Mouse (Mus musculus) ES-CJ7 (cell line): ENCODE results near the gene Pagr1a.

Experiments
- DNase-seq: peaks from one replicate; pipeline ENCODE4 v3.0.0; 2011; ENCODE audit warnings: low read depth, low spot score

Pagr1a gene

DNA sequence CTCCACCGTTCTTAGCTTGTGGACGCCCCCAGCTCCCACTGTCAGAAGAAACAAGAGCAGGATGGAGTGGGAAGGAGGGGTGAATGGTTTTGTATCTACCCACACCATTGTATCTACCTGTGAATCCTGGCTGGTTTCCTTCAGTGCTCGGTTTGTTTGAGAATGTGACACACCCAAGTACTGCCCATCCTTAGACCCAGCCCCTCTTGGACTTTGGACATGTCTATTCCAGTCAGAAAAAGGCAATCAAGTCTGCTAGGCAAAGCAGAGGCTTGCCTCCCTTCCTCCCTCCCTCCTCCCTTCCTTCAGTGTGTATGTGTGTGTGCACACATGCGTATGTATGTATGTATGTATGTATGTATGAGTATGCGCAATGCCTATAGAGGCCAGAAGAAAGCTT, 13.5 kb downstream of the Pagr1a start:
- peak; percentile 66 for DNase-seq

DNA sequence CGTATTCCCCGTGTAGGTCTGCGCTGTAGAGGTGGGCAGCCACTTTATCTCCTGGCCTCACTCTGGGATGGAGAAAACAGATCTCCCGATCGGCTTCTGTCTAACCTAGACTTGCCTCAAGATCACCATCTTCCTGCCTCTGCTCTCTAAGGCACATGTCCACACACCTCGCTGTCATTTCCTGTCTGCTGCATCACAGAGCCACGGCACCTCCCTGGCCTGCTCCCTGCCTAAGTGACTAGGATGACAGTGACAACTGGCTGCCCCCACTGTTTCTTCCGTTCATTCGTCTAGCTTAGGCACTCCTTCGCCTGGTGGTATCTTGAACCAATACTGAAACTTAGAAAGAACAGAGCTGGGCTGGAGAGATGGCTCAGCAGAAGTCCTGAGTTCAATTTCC, 17.6 kb downstream of the Pagr1a start:
- DNase-seq: no peak

DNA sequence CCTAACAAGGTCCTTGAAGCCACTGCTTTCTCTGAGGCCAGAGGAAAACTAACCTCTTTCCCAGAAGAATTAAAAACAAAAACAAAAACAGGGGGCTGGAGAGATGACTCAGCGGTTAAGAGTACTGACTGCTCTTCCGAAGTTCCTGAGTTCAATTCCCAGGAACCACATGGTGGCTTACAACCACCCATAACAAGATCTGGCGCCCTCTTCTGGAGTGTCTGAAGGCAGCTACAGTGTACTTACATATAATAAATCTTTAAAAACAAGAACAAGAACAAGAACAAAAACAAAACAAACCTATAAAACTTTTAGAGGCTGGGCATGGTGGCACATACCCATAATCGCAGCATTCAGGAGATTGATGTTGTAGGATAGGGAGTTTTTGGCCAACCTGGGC, 20.7 kb downstream of the Pagr1a start:
- peak; percentile 50 for DNase-seq

DNA sequence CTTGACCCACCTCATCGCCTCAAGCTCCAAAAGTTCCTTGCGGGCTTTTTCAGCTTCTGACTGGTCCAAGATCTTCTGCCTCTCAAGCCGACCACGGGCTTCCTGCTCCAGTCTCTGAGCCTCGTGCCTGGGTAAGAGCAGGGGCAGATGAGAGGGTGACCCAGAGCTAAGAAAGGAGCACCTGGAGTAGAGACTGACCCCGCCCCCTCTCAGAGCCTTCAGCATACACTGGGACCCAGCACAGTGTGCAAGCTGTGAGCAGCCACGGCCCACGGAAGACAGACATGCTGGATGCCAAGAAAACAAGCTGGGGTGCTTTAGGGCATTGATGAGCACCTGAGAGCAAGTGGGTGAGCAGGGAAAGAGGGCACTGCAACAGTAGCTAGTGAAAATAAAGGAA, 28.3 kb downstream of the Pagr1a start:
- DNase-seq: no peak

DNA sequence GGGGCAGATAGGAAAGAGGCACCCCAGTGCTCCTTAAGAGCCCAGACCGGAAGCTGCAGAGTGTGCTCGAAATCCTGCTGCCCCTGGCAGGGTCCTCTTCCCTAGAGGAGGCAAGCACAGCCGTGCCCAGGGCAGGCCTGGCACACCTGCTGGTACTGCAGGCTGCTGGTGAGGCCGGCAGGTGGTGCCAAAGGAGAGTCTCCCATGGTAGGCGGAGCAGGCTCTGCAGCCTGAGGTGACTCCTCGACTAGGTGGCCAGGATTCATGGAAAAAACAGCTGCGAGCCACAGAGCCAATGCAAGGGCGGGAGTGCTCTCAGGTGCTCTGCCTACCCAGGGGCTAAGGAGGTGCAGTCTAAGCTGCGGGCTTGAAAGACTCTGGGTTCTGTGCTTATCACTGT, 30.8 kb downstream of the Pagr1a start:
- peak; percentile 46 for DNase-seq

DNA sequence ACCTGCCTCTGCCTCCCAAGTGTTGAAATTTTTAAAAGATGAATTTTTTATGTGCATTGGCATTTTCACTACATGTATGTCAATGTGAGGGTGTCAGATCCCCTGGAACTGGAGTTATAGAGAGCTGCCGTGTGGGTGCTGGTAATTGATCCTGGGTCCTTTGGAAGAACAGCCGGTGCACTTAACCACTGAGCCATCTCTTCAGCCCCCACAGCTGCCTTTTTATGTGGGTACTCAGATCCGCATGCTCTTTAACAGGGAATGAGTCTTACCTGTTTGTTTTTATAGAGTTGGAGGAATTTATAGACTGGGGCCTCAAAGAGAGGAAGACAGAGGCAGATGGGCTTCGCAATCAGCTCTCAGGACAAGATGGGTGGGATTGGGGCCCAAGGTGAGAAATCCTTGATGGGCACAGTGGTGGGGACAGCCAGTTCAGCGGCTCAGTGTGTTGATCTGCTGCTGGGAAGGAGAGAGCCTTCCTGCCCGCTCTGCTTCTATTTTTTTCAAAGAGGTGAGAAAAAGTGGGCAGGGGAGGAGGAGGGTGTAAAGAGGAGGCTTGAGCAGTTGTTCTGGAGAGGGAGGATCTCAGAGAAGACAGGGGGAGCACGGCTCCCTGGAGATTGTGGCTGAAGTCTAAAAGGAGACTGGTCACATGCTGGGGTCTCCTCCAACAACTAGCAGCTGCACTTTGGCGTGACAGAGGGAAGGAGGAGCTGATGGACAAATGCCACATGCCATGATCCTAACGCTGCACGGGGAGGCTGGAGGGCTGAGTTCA, 32.3 kb downstream of the Pagr1a start:
- DNase-seq: no peak

DNA sequence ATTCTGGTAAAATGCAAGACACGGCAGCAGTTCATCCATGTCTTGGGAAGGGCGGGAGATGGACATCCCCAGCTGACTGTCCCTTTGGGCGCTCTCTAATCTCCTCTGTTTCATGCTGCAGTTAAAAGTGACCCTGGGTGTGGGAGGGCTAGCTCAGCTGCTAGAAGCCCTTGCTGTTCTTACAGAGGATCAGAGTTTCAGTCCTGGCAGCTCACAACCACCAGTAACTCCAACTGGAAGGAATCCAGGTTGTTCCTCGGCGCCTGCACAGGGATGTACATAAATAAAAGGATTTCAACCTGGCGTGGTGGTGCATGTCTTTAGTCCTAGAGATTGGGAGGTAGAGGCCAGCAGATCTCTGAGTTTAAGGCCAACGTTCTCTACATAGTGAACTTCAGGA, 34.0 kb downstream of the Pagr1a start:
- no peak for DNase-seq

DNA sequence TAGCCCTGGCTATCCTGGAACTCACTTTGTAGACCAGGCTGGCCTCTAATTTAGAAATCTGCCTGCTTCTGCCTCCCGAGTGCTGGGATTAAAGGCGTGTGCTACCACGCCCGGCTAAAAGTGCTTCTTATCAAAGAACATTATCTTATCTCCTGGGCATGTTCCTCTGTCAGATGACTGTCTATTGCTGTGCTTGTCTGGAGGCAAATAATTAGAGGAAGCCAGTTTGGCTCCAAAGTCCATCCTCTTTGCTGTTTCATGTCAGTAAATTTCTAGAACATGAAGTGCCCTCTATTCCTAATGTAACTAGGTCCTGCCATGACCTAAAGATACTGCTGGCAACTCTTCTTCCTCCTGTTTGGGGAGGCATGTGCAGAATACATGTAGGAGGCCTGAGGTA, 35.1 kb downstream of the Pagr1a start:
- no peak for DNase-seq

DNA sequence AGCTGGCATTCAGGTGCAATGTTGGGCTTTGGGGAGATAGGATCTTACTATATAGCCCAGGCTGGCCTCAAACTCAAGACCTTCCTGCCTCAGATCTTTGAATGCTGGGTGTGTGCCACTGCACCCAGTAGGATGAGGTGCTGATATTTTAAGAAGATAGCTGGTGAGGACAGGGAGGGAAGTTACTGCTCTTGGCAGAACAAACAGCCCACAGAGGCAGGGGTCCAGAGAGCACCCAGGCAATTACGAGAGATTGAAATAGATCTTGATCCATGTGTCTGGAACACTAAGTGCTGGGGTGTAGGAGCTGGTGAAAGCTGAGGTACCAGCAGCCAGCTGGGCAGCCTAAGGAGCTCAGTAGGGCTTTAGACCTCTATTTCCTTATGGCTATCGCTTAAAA, 35.6 kb downstream of the Pagr1a start:
- DNase-seq: no peak

DNA sequence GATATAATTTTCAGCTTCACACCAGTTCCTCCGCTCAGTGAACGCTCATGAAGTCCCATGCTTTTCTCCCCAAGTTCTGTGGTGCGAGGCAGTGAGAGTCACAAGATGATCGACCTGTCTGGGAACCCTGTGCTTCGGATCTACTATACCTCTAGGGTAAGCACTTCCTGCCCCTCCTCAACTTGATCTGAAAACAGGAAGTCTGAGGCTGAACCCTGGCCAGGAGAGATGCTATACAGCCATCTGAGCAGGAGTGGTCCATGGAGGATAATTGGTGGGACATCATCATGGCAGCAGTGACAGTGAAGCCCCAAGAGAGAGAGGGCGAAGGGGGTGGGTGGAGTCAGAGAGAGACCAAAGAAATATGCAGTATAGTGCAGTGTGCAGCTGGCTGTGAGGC, 38.3 kb downstream of the Pagr1a start:
- no peak for DNase-seq

DNA sequence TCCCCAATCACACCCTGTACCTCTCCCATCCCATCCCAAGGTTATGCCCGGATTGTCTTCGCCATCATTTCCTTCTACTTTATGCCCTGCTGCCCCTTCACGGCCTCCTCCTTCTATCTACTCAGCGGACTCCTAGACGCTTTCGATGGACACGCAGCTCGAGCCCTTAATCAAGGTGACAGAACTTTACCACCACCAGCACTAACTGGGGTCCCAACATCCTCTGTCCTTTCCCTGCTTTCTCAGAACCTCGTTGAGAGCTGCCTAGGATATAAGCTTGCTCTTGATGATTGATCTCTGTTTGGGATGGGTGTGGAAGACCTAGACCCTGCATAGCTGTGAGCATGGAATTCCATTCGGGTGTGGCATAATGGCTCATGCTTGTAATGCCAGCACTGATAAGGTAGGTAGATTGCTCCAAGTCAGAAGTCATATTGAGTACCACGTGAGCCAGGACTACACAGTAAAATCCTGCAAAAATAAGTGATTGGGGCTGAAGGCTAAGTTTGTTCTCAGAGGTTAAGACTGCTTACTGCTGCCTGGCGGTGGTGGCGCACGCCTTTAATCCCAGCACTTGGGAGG, 40.2 kb downstream of the Pagr1a start:
- DNase-seq: peak; percentile 36

DNA sequence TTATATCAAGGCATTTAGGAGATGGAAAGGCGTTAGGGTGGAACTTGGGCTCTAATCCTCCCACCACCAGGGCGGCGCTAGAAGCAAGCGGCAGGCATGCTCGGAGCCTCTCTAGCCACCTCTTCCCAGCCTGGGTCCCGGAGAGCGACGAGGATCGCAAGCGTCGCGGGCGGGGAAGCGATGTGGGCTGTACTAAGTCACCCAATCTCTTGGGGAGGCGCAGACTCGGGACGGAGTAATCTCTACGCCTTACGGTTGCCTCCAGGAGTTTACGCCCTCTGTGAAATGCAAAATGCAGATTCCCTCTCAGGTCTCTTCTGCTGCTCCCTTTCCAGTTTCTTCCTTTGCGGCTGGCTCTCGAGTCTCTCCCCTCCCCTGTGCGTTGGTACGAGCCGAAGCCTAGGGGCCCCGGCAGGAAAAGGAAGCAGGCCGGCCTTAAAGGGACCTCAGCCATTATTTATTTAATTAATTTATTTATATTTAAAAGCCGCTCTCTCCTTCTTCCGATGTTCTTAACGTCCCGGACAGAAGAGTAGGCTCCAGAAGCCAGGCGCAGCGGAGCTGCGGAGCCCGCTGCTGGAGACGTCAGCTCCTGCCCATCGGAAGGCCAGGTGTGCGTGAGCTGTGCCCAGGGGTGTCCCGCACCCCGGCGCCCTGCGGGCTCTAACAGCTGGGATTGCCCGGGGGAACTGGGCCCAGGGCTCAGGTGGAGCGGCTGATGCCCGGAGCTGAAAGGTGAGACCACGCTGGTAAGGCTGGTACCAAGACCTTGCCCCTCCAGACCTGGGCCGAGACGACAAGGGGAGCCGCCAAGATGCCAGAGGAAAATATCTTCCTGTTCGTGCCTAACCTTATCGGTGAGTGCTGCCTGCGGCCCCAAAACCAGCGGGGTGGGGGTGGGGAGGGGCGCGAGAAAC, 40.9 kb downstream of the Pagr1a start, which contains the start of gene Cdiptos:
TSS of gene Cdiptos (minus strand) at position 149 of the 917 bp plus-strand sequence.
- peak; percentile 99 for DNase-seq

DNA sequence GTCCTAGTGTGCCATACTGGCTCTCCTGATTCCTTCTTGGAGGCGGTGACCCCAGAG, 41.4 kb downstream of the Pagr1a start, which contains the start of gene Cdipt:
TSS of gene Cdipt (plus strand) at position 22 of the 57 bp plus-strand sequence.
- no peak for DNase-seq

DNA sequence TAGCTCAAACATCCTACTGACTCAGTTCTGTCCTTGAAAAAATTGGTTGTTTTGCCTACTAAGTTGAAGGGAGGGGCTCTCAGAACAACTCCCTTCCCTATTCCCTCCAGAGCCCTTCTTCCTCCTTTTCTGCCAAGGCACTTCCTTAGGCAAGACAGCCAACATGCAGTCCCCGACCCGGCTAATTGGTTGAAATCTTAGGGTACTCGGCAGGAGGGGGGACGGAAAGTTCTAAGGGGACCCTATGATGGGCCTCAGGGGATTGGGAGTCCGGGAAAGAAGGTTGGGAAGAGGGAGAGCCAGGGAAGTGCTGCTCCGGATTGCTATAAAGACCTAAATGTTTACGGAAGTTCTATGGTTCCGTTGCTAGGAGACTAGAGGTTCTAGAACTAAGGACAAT, 41.7 kb downstream of the Pagr1a start:
- DNase-seq: no peak

DNA sequence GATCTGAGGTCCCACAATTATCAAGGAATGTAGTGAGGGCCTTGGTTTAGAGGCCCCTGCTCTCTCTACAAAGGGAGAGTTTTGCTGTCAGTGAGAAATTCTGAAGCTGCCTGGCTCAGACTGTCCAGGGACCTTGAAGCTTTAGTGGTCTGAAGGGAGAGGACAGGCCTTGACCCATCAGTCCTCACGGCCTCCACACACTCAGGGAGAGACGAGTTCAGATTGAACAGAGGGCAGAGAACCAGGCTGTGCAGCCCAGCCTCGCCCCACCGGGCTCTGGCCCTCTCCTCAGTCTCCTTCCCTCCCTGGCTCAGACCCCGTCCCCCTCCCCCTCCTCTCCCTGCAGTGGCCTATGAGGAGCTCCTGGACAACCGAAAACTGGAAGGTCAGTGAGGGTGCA, 49.8 kb downstream of the Pagr1a start:
- DNase-seq: no peak

DNA sequence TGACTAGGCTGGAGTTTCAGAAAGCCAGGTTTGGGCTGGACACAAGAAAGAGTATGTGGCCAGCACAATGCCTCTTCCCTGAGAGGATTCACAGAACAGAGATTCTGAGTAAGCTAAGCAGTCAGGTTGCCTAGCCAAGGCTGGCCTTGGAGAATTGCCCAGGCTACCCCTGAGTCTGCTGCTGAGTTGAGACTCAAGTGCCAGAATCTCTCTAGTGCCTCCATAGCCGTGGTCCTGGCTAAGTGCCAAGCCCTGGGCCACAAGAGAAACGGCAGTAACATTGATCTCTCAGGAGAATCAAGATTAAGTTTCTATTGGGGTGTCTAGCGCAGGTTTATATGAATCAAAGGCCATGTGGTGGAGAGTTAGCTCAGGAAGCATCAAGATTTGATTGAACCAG, 51.6 kb downstream of the Pagr1a start:
- DNase-seq: no peak
